ENCODE assay signal across 27 mouse cellular contexts in genomic region chr6:42742303-42742702, GRCm38 (mm10). TPM values are rescaled to one million over a fixed set of nuclear protein-coding genes. Genes with fewer than 3 reads are reported as not detected.
"Had no signal": no experiment of that assay in that cellular context is flagged by ENCODE, and none has a peak within 500 bp of the region (broad histone marks: within the 10 kb centered on the region; RNA-seq: fewer than 3 reads in every experiment).

No protein-coding gene starts in this region.

- DNase-seq: lung, adult 18-20 months; lung, embryonic 14.5 days; lung, postnatal 10 days; lung, postnatal 4 days; midbrain, embryonic 14.5 days; retina, postnatal 1 day; right cerebral cortex, postnatal 4 days; spleen, adult 18-20 months; thymus, adult 2 months; thymus, postnatal 14 days; thymus, postnatal 36 days had no signal

- ATAC-seq: midbrain, embryonic 16.5 days had no signal

RNA-seq across cellular contexts. Expression of gene Olfr453, which starts 3.1 kb away (rescaled TPM):
- total RNA-seq: megakaryocyte, adult 5-6 weeks; megakaryocyte-erythroid progenitor cell, adult 5-6 weeks had no signal
- polyA plus RNA-seq: liver, embryonic 14.5 days; liver, embryonic 16.5 days; lung, embryonic 14.5 days; lung, embryonic 16.5 days; midbrain, embryonic 10.5 days; midbrain, embryonic 12.5 days; midbrain, embryonic 14.5 days; midbrain, embryonic 16.5 days; myocyte; neural tube, embryonic 11.5 days; neural tube, embryonic 13.5 days; neural tube, embryonic 15.5 days; small intestine, adult 2 months; stomach, embryonic 14.5 days; stomach, embryonic 16.5 days; testis, adult 2 months; thymus, adult 2 months had no signal

RNA-seq across cellular contexts. Expression of gene Olfr38, which starts 13.9 kb away (rescaled TPM):
- total RNA-seq: megakaryocyte, adult 5-6 weeks; megakaryocyte-erythroid progenitor cell, adult 5-6 weeks had no signal
- polyA plus RNA-seq: liver, embryonic 14.5 days; liver, embryonic 16.5 days; lung, embryonic 14.5 days; lung, embryonic 16.5 days; midbrain, embryonic 10.5 days; midbrain, embryonic 12.5 days; midbrain, embryonic 14.5 days; midbrain, embryonic 16.5 days; myocyte; neural tube, embryonic 11.5 days; neural tube, embryonic 13.5 days; neural tube, embryonic 15.5 days; small intestine, adult 2 months; stomach, embryonic 14.5 days; stomach, embryonic 16.5 days; testis, adult 2 months; thymus, adult 2 months had no signal

RNA-seq across cellular contexts. Expression of gene Olfr452, which starts 42.6 kb away (rescaled TPM):
- total RNA-seq: megakaryocyte, adult 5-6 weeks; megakaryocyte-erythroid progenitor cell, adult 5-6 weeks had no signal
- polyA plus RNA-seq: liver, embryonic 14.5 days; liver, embryonic 16.5 days; lung, embryonic 14.5 days; lung, embryonic 16.5 days; midbrain, embryonic 10.5 days; midbrain, embryonic 12.5 days; midbrain, embryonic 14.5 days; midbrain, embryonic 16.5 days; myocyte; neural tube, embryonic 11.5 days; neural tube, embryonic 13.5 days; neural tube, embryonic 15.5 days; small intestine, adult 2 months; stomach, embryonic 14.5 days; stomach, embryonic 16.5 days; testis, adult 2 months; thymus, adult 2 months had no signal
